Mouse (Mus musculus) megakaryocyte, embryonic 14.5 days (primary cell): ENCODE measurements around the gene Unc5cl.

ENCODE experiments used
- FLI1 ChIP-seq: IDR thresholded peaks from 2 replicates; pipeline ENCODE4 v1.6.1; 2012; ENCODE audit warnings: low read length, inconsistent platforms, mixed read lengths
- GATA1 ChIP-seq: IDR thresholded peaks from 3 replicates; pipeline ENCODE4 v1.6.1; 2012; ENCODE audit warnings: mixed read lengths, low read length, inconsistent platforms, borderline replicate concordance

DNA sequence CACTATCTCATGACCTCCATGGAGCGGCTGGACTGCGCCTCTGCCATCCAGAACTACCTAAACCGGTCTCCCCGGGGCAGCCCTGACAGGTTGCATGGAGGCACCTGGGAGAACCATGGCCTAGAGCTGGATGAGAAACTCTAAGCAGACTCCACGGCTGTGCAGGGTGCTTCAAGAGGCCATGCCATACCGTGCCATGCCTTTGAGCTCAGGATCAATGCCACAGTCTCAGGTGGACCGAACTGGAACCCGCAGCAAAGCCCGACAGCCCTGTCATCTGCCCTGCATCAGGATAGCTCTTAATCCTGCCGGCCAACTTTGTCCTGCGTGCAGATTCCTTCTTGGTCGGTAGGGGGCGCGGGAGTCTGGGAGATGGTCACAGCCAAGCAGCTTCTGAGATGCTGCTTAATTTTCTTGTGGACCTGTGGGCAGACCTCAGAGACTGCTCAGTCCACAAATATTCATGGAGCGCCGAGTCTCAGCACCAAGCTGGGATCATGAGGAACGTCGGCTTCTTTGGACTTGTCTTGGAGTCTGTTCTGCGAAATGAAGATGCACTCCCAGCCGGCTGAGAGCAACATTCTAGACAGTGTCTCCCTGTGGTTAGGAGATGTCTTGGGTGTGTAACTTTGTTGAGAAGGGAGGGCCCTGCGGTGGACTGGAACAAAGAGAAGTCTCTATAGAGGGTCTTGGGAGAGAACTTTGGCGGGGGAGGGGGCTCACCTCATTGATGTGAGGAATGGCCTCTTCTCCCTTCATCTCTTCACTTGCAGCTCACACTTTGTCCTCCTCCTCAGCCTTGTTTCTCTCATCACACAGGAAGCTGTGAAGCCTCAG, 12.9 kb downstream of the Unc5cl start:
- TF ChIP-seq GATA1 (no peak), FLI1 (no peak)
